18 mouse cellular contexts compared by ENCODE assay signal in the genomic region with DNA sequence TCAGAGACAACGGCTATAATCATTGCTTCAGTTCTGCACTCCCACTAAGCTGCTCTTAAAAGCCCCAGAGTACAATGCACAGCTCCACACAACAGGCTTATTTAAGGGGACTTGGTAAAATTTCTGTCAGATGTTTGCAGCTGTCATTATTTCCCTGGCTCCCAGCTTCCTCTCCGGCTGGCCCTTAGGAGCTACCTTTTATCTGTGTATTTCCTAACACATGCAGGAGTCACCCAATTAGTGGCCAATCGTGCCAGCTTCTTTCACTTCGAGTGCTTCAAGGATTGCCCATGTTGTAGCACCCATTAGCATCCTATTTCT. TPM values are rescaled to one million over a fixed set of nuclear protein-coding genes. Genes with fewer than 3 reads are reported as not detected.
"Had no signal": no experiment of that assay in that cellular context is flagged by ENCODE, and none has a peak within 500 bp of the region (broad histone marks: within the 10 kb centered on the region; RNA-seq: fewer than 3 reads in every experiment).

No protein-coding gene starts in this region.

- H3K9me3 ChIP-seq: limb, embryonic 12.5 days; lung, embryonic 15.5 days; midbrain, embryonic 13.5 days had no signal

- H3K36me3 ChIP-seq: limb, embryonic 12.5 days; lung, embryonic 15.5 days; midbrain, embryonic 13.5 days had no signal

- H3K27ac ChIP-seq: limb, embryonic 12.5 days; liver, embryonic 14.5 days; lung, embryonic 15.5 days; midbrain, embryonic 13.5 days had no signal

- H3K4me3 ChIP-seq: limb, embryonic 12.5 days; lung, embryonic 15.5 days; midbrain, embryonic 13.5 days had no signal

- H3K9ac ChIP-seq: limb, embryonic 12.5 days; liver, embryonic 14.5 days; lung, embryonic 15.5 days; midbrain, embryonic 13.5 days had no signal

- H3K27me3 ChIP-seq: lung, embryonic 15.5 days; midbrain, embryonic 13.5 days had no signal

- DNase-seq: kidney, adult 8-10 months; kidney, postnatal 25 days; right cerebral cortex, postnatal 14 days; thymus, adult 18-20 months; thymus, postnatal 14 days had no signal

- H3K4me2 ChIP-seq: limb, embryonic 12.5 days; lung, embryonic 15.5 days; midbrain, embryonic 13.5 days had no signal

- ATAC-seq: midbrain, embryonic 13.5 days had no signal

RNA-seq across cellular contexts. Expression of gene Krt84, which starts 5.9 kb away (rescaled TPM):
- total RNA-seq: layer of hippocampus, postnatal 25 days; left cerebral cortex, adult 8-10 months; left cerebral cortex, postnatal 25 days; liver, adult 2 months; megakaryocyte progenitor cell, adult 5-6 weeks; midbrain, postnatal 0 days had no signal
- polyA plus RNA-seq: kidney, embryonic 16.5 days; limb, embryonic 12.5 days; liver, adult 2 months; liver, embryonic 14.5 days; lung, embryonic 15.5 days; midbrain, embryonic 13.5 days; midbrain, postnatal 0 days; spleen, adult 2 months had no signal

RNA-seq across cellular contexts. Expression of gene Krt82, which starts 11.9 kb away (rescaled TPM):
- total RNA-seq: layer of hippocampus, postnatal 25 days; left cerebral cortex, adult 8-10 months; left cerebral cortex, postnatal 25 days; liver, adult 2 months; megakaryocyte progenitor cell, adult 5-6 weeks; midbrain, postnatal 0 days had no signal
- polyA plus RNA-seq: kidney, embryonic 16.5 days; limb, embryonic 12.5 days; liver, adult 2 months; liver, embryonic 14.5 days; lung, embryonic 15.5 days; midbrain, embryonic 13.5 days; midbrain, postnatal 0 days; neural tube, embryonic 14.5 days; spleen, adult 2 months had no signal

RNA-seq across cellular contexts. Expression of gene Gm49425, which starts 21.5 kb away (rescaled TPM):
- total RNA-seq: layer of hippocampus, postnatal 25 days; left cerebral cortex, adult 8-10 months; left cerebral cortex, postnatal 25 days; liver, adult 2 months; midbrain, postnatal 0 days had no signal
- polyA plus RNA-seq: kidney, embryonic 16.5 days; limb, embryonic 12.5 days; liver, adult 2 months; liver, embryonic 14.5 days; lung, embryonic 15.5 days; midbrain, embryonic 13.5 days; midbrain, postnatal 0 days; spleen, adult 2 months had no signal

RNA-seq across cellular contexts. Expression of gene Krt90, which starts 24.2 kb away (rescaled TPM):
- total RNA-seq: layer of hippocampus, postnatal 25 days; left cerebral cortex, adult 8-10 months; left cerebral cortex, postnatal 25 days; liver, adult 2 months; megakaryocyte progenitor cell, adult 5-6 weeks; midbrain, postnatal 0 days had no signal
- polyA plus RNA-seq: liver, adult 2 months; liver, embryonic 14.5 days; midbrain, embryonic 13.5 days; spleen, adult 2 months had no signal

RNA-seq across cellular contexts. Expression of gene Krt75, which starts 35.2 kb away (rescaled TPM):
- total RNA-seq: layer of hippocampus, postnatal 25 days; left cerebral cortex, adult 8-10 months; left cerebral cortex, postnatal 25 days; liver, adult 2 months; megakaryocyte progenitor cell, adult 5-6 weeks had no signal
- polyA plus RNA-seq: liver, adult 2 months; liver, embryonic 14.5 days; spleen, adult 2 months had no signal
